Mouse (Mus musculus): Measurements from ENCODE around the gene Meis2.

- TF ChIP-seq CTCF (IDR thresholded peaks at IDR 0.05; ENCODE audit: low read depth, low read length), result no peak
- no peak for TF ChIP-seq POLR2A (IDR thresholded peaks at IDR 0.05; ENCODE audit: borderline replicate concordance, low read depth, low read length)
Measured at GRCm38 (mm10) chr2:116063819-116064293, 1.8 kb downstream of the Meis2 start.
